Mouse (Mus musculus) forebrain, embryonic 11.5 days (tissue): Measurements from ENCODE around the gene Lyrm4. TPM values are rescaled to one million over a fixed set of nuclear protein-coding genes. Genes with fewer than 3 reads are reported as not detected.

Experiments used
- ATAC-seq: fragments of 200-750 bp; cut with Nextera tagmentation; replicated peaks from 2 replicates; pipeline ENCODE4 v1.8.0; 2017; ENCODE audit warnings: moderate TSS enrichment; ENCODE audit not compliant: low FRiP score
- DNase-seq: peaks from one replicate; pipeline ENCODE4 v3.0.0-alpha.2; 2017; ENCODE audit warnings: low spot score
- H3K27ac ChIP-seq: fragments of 300-500 bp; sonication (generic); 2 replicates; pipeline ENCODE4 v1.5.1; 2014; ENCODE audit warnings: low read depth, low read length
- H3K27me3 ChIP-seq: fragments of 300-500 bp; sonication (generic); 2 replicates; pipeline ENCODE4 v1.6.1; 2014; ENCODE audit warnings: mild to moderate bottlenecking, low read length, mixed read lengths; ENCODE audit not compliant: control insufficient read depth, insufficient read depth
- H3K36me3 ChIP-seq: fragments of 300-500 bp; sonication (generic); 2 replicates; pipeline ENCODE4 v1.6.1; 2014; ENCODE audit warnings: mild to moderate bottlenecking, low read length, moderate library complexity, mixed read lengths; ENCODE audit not compliant: control insufficient read depth, insufficient read depth
- H3K4me1 ChIP-seq: fragments of 300-500 bp; sonication (generic); replicated peaks from 2 replicates; pipeline ENCODE4 v1.6.1; 2014; ENCODE audit warnings: low read length, mixed read lengths; ENCODE audit not compliant: control insufficient read depth, insufficient read depth
- H3K4me2 ChIP-seq: fragments of 300-500 bp; sonication (generic); 2 replicates; pipeline ENCODE4 v1.6.1; 2014; ENCODE audit warnings: low read depth, mild to moderate bottlenecking, low read length, moderate library complexity, mixed read lengths; ENCODE audit not compliant: severe bottlenecking
- H3K4me3 ChIP-seq: fragments of 300-500 bp; sonication (generic); 2 replicates; pipeline ENCODE4 v1.5.1; 2014; ENCODE audit warnings: low read depth, low read length
- H3K9ac ChIP-seq: fragments of 300-500 bp; sonication (generic); 2 replicates; pipeline ENCODE4 v1.6.1; 2014; ENCODE audit warnings: low read length
- H3K9me3 ChIP-seq: fragments of 300-500 bp; sonication (generic); 2 replicates; pipeline ENCODE4 v1.6.1; 2016; ENCODE audit warnings: low read length, mixed read lengths; ENCODE audit not compliant: control insufficient read depth
- WGBS: fragments of 180-500 bp; shearing (Covaris S2); extraction: QIAGEN DNeasy Blood & Tissue Kit; methylation state at CpG from one replicate; pipeline ENCODE4 v1.1.7; 2014; 5-methylcytosine and 5-hydroxymethylcytosine counted together
- polyA plus RNA-seq: library from polyadenylated mRNA; unstranded; fragments of >200 nt; fragmentation: Nextera tagmentation; extraction: Ambion mirVana; gene quantifications from 2 replicates; pipeline ENCODE4 v1.2.1, GENCODE M21; 2014

The Lyrm4 gene
- polyA plus RNA-seq, 1 experiment from 2014 or later: 25.8 TPM

- ATAC-seq: no peak
Measured at GRCm38 (mm10) chr13:36113181-36113580, 4.1 kb downstream of the Lyrm4 start.

GRCm38 (mm10) chr13:36111331-36111730 lies 6.0 kb downstream of the Lyrm4 start:
- WGBS: 94% methylated on average over 2 of the region's 2 CpGs

More at GRCm38 (mm10) chr13:36113181-36113580, 4.1 kb downstream of the Lyrm4 start:
- 94% methylated on average over 5 of the region's 5 CpGs for WGBS
- no peaks in the 10 kb centered on the region for H3K9me3 ChIP-seq
- DNase-seq: no peak
- H3K4me3 ChIP-seq: no peak overlapping the region
- no peak overlapping the region for H3K4me2 ChIP-seq
- no peak overlapping the region for H3K27ac ChIP-seq
- no peaks in the 10 kb centered on the region for H3K27me3 ChIP-seq
- H3K36me3 ChIP-seq: no peaks in the 10 kb centered on the region
- no peak overlapping the region for H3K9ac ChIP-seq
- no peaks in the 10 kb centered on the region for H3K4me1 ChIP-seq

GRCm38 (mm10) chr13:36108528-36108927 lies 8.8 kb downstream of the Lyrm4 start:
- Histone ChIP-seq H3K4me2 (no peak overlapping the region), H3K27me3 (no peaks in the 10 kb centered on the region), H3K36me3 (no peaks in the 10 kb centered on the region), H3K4me3 (no peak overlapping the region), H3K4me1 (no peaks in the 10 kb centered on the region), H3K9me3 (no peaks in the 10 kb centered on the region), H3K27ac (no peak overlapping the region), H3K9ac (no peak overlapping the region)
- WGBS: 97% methylated on average over 4 of the region's 4 CpGs
- ATAC-seq: no peak
- DNase-seq: no peak

More at GRCm38 (mm10) chr13:36111331-36111730, 6.0 kb downstream of the Lyrm4 start:
- DNase-seq (no peak), ATAC-seq (no peak)
- Histone ChIP-seq H3K4me3 (no peak overlapping the region), H3K4me2 (no peak overlapping the region), H3K4me1 (no peaks in the 10 kb centered on the region), H3K9ac (no peak overlapping the region), H3K9me3 (no peaks in the 10 kb centered on the region), H3K36me3 (no peaks in the 10 kb centered on the region), H3K27ac (no peak overlapping the region), H3K27me3 (no peaks in the 10 kb centered on the region)

- Histone ChIP-seq H3K27ac (no peak overlapping the region), H3K4me1 (no peaks in the 10 kb centered on the region), H3K9me3 (no peaks in the 10 kb centered on the region), H3K4me3 (no peak overlapping the region), H3K9ac (no peak overlapping the region), H3K4me2 (no peak overlapping the region), H3K36me3 (no peaks in the 10 kb centered on the region), H3K27me3 (no peaks in the 10 kb centered on the region)
- DNase-seq: no peak
- WGBS: 89% methylated on average over 6 of the region's 6 CpGs
- no peak for ATAC-seq
Measured at GRCm38 (mm10) chr13:36105591-36105990, 11.7 kb downstream of the Lyrm4 start.

- Histone ChIP-seq H3K36me3 (no peaks in the 10 kb centered on the region), H3K27me3 (no peaks in the 10 kb centered on the region), H3K9ac (no peak overlapping the region), H3K4me1 (no peaks in the 10 kb centered on the region), H3K9me3 (no peaks in the 10 kb centered on the region), H3K4me2 (no peak overlapping the region), H3K4me3 (no peak overlapping the region), H3K27ac (no peak overlapping the region)
- 84% methylated on average over 5 of the region's 5 CpGs for WGBS
- no peak for DNase-seq
- no peak for ATAC-seq
Measured at GRCm38 (mm10) chr13:36096684-36097383, 20.5 kb downstream of the Lyrm4 start.

GRCm38 (mm10) chr13:36088168-36088567 lies 29.2 kb downstream of the Lyrm4 start:
- WGBS: 80% methylated on average over 4 of the region's 4 CpGs
- H3K4me2 ChIP-seq: no peak overlapping the region
- H3K4me3 ChIP-seq: no peak overlapping the region
- no peak overlapping the region for H3K27ac ChIP-seq
- no peak for ATAC-seq
- no peaks in the 10 kb centered on the region for H3K36me3 ChIP-seq
- H3K4me1 ChIP-seq: no peaks in the 10 kb centered on the region
- H3K9me3 ChIP-seq: no peaks in the 10 kb centered on the region
- H3K27me3 ChIP-seq: no peaks in the 10 kb centered on the region
- H3K9ac ChIP-seq: no peak overlapping the region
- no peak for DNase-seq

GRCm38 (mm10) chr13:36087427-36087826 lies 29.9 kb downstream of the Lyrm4 start:
- WGBS: 90% methylated on average over 2 of the region's 2 CpGs
- Histone ChIP-seq H3K4me1 (no peaks in the 10 kb centered on the region), H3K36me3 (no peaks in the 10 kb centered on the region), H3K9ac (no peak overlapping the region), H3K27me3 (no peaks in the 10 kb centered on the region), H3K4me2 (no peak overlapping the region), H3K4me3 (no peak overlapping the region), H3K27ac (no peak overlapping the region), H3K9me3 (no peaks in the 10 kb centered on the region)
- DNase-seq: no peak
- ATAC-seq: no peak

- no peaks in the 10 kb centered on the region for H3K36me3 ChIP-seq
- H3K27ac ChIP-seq: no peak overlapping the region
- H3K4me3 ChIP-seq: no peak overlapping the region
- no peaks in the 10 kb centered on the region for H3K4me1 ChIP-seq
- H3K9ac ChIP-seq: no peak overlapping the region
- H3K9me3 ChIP-seq: no peaks in the 10 kb centered on the region
- no peak overlapping the region for H3K4me2 ChIP-seq
- 91% methylated on average over 5 of the region's 5 CpGs for WGBS
- no peak for DNase-seq
- ATAC-seq: no peak
- H3K27me3 ChIP-seq: no peaks in the 10 kb centered on the region
Measured at GRCm38 (mm10) chr13:36086608-36087391, 30.5 kb downstream of the Lyrm4 start.
